Mouse (Mus musculus) lung, postnatal 0 days (tissue): ENCODE measurements around the gene Kif9. TPM values are rescaled to one million over a fixed set of nuclear protein-coding genes. Genes with fewer than 3 reads are reported as not detected.

Source experiments
- ATAC-seq: fragments of 200-750 bp; cut with Nextera tagmentation; 2 replicates; pipeline ENCODE4 v1.8.0; 2017; ENCODE audit warnings: moderate library complexity
- DNase-seq: peaks from one replicate; pipeline ENCODE4 v3.0.0-alpha.2; 2016; ENCODE audit warnings: low spot score
- H3K27ac ChIP-seq: fragments of 300-500 bp; sonication (generic); 2 replicates; pipeline ENCODE4 v1.5.1; 2014; ENCODE audit warnings: antibody characterized with exemption, mild to moderate bottlenecking, low read length, mixed read lengths
- H3K27me3 ChIP-seq: fragments of 300-500 bp; sonication (generic); replicated peaks from 2 replicates; pipeline ENCODE4 v1.6.1; 2014; ENCODE audit warnings: low read length, mixed read lengths; ENCODE audit not compliant: insufficient read depth
- H3K36me3 ChIP-seq: fragments of 300-500 bp; sonication (generic); 2 replicates; pipeline ENCODE4 v1.6.1; 2014; ENCODE audit warnings: low read length, mixed read lengths; ENCODE audit not compliant: insufficient read depth
- H3K4me1 ChIP-seq: fragments of 300-500 bp; sonication (generic); 2 replicates; pipeline ENCODE4 v1.6.1; 2014; ENCODE audit warnings: antibody characterized with exemption, low read depth, low read length, mixed read lengths; ENCODE audit not compliant: insufficient read depth
- H3K4me2 ChIP-seq: fragments of 300-500 bp; sonication (generic); replicated peaks from 2 replicates; pipeline ENCODE4 v1.6.1; 2014; ENCODE audit warnings: low read depth, mild to moderate bottlenecking, low read length, moderate library complexity, mixed read lengths
- H3K4me3 ChIP-seq: fragments of 300-500 bp; sonication (generic); 2 replicates; pipeline ENCODE4 v1.5.1; 2014; ENCODE audit warnings: low read depth, low read length
- H3K9ac ChIP-seq: fragments of 300-500 bp; sonication (generic); replicated peaks from 2 replicates; pipeline ENCODE4 v1.6.1; 2014; ENCODE audit warnings: low read depth, mild to moderate bottlenecking
- H3K9me3 ChIP-seq: fragments of 300-500 bp; sonication (generic); 2 replicates; pipeline ENCODE4 v1.6.1; 2016; ENCODE audit warnings: low read length, mixed read lengths
- CTCF ChIP-seq: IDR thresholded peaks from 2 replicates; pipeline ENCODE4 v1.5.1; 2016; ENCODE audit warnings: antibody characterized with exemption, mild to moderate bottlenecking
- EP300 ChIP-seq: IDR thresholded peaks from 2 replicates; pipeline ENCODE4 v1.6.1; 2016; ENCODE audit warnings: antibody characterized with exemption, mild to moderate bottlenecking, control low read depth
- WGBS: fragments of 180-500 bp; shearing (Covaris S2); extraction: QIAGEN DNeasy Blood & Tissue Kit; methylation state at CpG from one replicate; pipeline ENCODE4 v1.1.7; 2014; 5-methylcytosine and 5-hydroxymethylcytosine counted together
- polyA plus RNA-seq: library from polyadenylated mRNA; unstranded; fragments of >200 nt; fragmentation: Nextera tagmentation; extraction: Ambion mirVana; gene quantifications from 2 replicates; pipeline ENCODE4 v1.2.1, GENCODE M21; 2015

Gene Kif9
- polyA plus RNA-seq, 1 experiment from 2014 or later: 3.4 TPM

DNA sequence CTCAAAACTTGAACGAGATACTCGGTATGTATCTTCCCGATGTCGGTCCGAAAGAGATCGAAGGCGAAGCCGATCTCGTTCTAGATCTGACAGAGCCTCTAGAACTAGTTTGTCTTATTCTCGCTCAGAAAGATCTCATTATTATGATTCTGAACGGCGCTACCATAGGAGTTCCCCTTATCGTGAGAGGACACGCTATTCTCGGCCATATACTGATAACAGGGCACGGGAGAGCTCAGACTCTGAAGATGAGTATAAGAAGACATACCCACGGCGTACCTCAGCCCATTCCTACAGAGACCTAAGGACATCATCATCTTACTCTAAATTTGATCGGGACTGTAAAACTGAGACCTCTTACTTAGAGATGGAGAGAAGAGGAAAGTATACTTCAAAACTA lies 71.5 kb downstream of the Kif9 start:
- Histone ChIP-seq H3K4me1 (no peaks in the 10 kb centered on the region), H3K27me3 (no peaks in the 10 kb centered on the region), H3K36me3 (peaks cover 39% of the 10 kb centered on the region), H3K4me3 (no peak overlapping the region), H3K4me2 (no peak overlapping the region), H3K9ac (no peak overlapping the region), H3K27ac (no peak overlapping the region), H3K9me3 (no peaks in the 10 kb centered on the region)
- DNase-seq: no peak
- no peak for ATAC-seq
- 96% methylated on average over 19 of the region's 19 CpGs for WGBS
- TF ChIP-seq CTCF (no peak), EP300 (no peak)

DNA sequence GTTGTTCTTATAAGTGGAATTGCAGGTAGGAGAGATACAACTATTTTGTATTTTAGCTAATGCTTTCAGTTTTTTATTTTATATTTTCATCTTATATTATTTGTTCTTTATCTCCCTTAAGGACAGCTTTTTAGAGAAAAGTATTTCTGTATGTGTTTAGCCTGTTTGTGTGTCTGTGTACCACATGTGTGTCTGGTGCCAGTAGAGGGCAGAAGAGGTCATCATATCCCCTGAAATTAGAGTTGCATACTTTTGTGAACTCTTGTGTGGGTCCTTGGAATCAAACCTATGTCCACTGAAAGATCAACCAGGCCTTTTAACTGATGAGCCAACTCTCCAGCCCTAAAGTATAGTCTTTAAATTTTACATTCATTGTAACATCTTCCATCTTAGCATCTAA lies 91.6 kb downstream of the Kif9 start:
- Histone ChIP-seq H3K9me3 (no peaks in the 10 kb centered on the region), H3K36me3 (peaks cover 42% of the 10 kb centered on the region; the same call in 1 of the 2 replicates), H3K27me3 (no peaks in the 10 kb centered on the region), H3K27ac (no peak overlapping the region), H3K9ac (no peak overlapping the region), H3K4me1 (no peaks in the 10 kb centered on the region), H3K4me2 (no peak overlapping the region), H3K4me3 (no peak overlapping the region)
- DNase-seq (no peak), ATAC-seq (no peak)
- TF ChIP-seq CTCF: peak; percentile 49
- no peak for TF ChIP-seq EP300

Other genes starting within 250 kb of the Kif9 start
- 1.9 and 2.1 TPM in 2 replicates for gene Cspg5, start 233.2 kb upstream of the Kif9 start, polyA plus RNA-seq
- gene Elp6, start 171.8 kb upstream of the Kif9 start, polyA plus RNA-seq: 6.9 and 7.8 TPM in 2 replicates
- 18.1 and 21.3 TPM in 2 replicates for gene Scap, start 143.7 kb upstream of the Kif9 start, polyA plus RNA-seq
- 8.8 and 11.2 TPM in 2 replicates for gene Ptpn23, start 68.7 kb upstream of the Kif9 start, polyA plus RNA-seq
- 24.6 and 30.7 TPM in 2 replicates for gene Ngp, start 57.2 kb upstream of the Kif9 start, polyA plus RNA-seq
- gene Klhl18, start 264 bp upstream of the Kif9 start, polyA plus RNA-seq: 4.1 and 4.5 TPM in 2 replicates
- gene Setd2, start 55.6 kb downstream of the Kif9 start, polyA plus RNA-seq: 22.0 and 24.0 TPM in 2 replicates
- 45.2 and 46.6 TPM in 2 replicates for gene Nradd, start 147.5 kb downstream of the Kif9 start, polyA plus RNA-seq
- 6.2 and 6.6 TPM in 2 replicates for gene Nbeal2, start 177.2 kb downstream of the Kif9 start, polyA plus RNA-seq
- 180 and 200 TPM in 2 replicates for gene Ccdc12, start 179.5 kb downstream of the Kif9 start, polyA plus RNA-seq